Mouse (Mus musculus): Measurements from ENCODE around the gene Slc6a11. TPM values are rescaled to one million over a fixed set of nuclear protein-coding genes. Genes with fewer than 3 reads are reported as not detected.

Gene Slc6a11
- polyA plus RNA-seq, 1 experiment from 2014 or later, result not detected

DNA sequence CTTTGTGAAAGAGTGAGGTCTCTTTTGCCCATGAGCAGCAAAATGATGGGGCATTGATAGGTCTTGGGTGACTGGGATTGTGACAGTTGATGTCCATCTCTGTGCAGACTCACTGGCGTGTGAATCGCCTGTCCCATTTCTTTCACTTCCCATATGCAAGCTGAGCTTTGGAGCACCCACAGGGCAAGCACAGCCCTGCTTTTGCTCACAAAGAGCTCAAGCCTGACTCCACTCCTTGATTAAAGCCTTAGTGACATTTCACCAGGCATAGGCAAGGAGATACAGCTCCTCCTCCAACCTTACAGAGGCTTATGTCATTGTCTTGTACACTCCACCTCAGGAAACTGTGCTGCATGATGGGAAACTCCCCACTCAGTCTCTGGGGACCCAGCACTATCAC is 77.3 kb downstream of the Slc6a11 start:
- H3K27me3 ChIP-seq (ENCODE audit: control insufficient read depth, insufficient read depth, low read length), result 0 out of 2 replicates have a peak, but pooled peaks cover 3% of the 10 kb centered on the region
- no peaks in the 10 kb centered on the region for H3K36me3 ChIP-seq (ENCODE audit: control insufficient read depth, insufficient read depth, low read length)
- no peak overlapping the region for H3K9ac ChIP-seq (ENCODE audit: low read length)
- ATAC-seq (ENCODE audit: insufficient number of reproducible peaks, insufficient read depth, low FRiP score, low read depth), result no peak
- H3K4me3 ChIP-seq (ENCODE audit: control insufficient read depth in 1 of 2, insufficient read depth in 1 of 2, low read depth in 1 of 2, low read length in 2 of 2), result no peak overlapping the region
- 88% methylated on average over 2 of the region's 2 CpGs for WGBS
- no peaks in the 10 kb centered on the region for H3K4me1 ChIP-seq (ENCODE audit: control insufficient read depth in 2 of 2, insufficient read depth in 2 of 2, low read length in 2 of 2)
- no peak overlapping the region for H3K27ac ChIP-seq (replicated peaks in 1 of 2; ENCODE audit: control insufficient read depth in 1 of 2, insufficient read depth in 1 of 2, low read depth in 2 of 2, low read length in 2 of 2)
- no peak overlapping the region for H3K4me2 ChIP-seq (ENCODE audit: low read length)
- no peaks in the 10 kb centered on the region for H3K9me3 ChIP-seq (ENCODE audit: control insufficient read depth, low read length)

DNA sequence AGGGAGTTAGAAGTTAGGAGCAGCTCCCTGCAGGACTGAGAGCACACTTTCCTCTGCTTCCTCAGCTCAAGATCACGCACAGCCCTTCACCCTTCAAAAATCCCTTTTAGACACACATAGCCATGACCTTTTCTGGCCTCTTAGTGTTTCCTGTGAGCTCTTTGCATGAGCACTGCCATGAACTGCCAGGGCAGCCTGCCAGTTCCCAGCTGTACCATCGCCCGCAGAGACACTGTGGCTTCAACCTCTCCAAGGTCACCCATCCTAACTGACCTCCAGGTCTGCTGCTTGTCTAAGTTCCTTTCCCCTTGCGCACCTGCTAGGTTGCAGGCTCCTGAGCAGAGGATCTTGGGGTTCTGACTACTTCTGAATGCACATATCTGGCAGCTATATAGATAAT is 83.4 kb downstream of the Slc6a11 start:
- no peaks in the 10 kb centered on the region for H3K4me1 ChIP-seq (ENCODE audit: control insufficient read depth in 2 of 2, insufficient read depth in 2 of 2, low read length in 2 of 2)
- ATAC-seq (ENCODE audit: insufficient number of reproducible peaks, insufficient read depth, low FRiP score, low read depth), result no peak
- H3K4me2 ChIP-seq (ENCODE audit: low read length), result no peak overlapping the region
- H3K27me3 ChIP-seq (ENCODE audit: control insufficient read depth, insufficient read depth, low read length), result peaks cover 15% of the 10 kb centered on the region; the same call in 1 of the 2 replicates
- H3K27ac ChIP-seq (replicated peaks in 1 of 2; ENCODE audit: control insufficient read depth in 1 of 2, insufficient read depth in 1 of 2, low read depth in 2 of 2, low read length in 2 of 2), result no peak overlapping the region
- no peaks in the 10 kb centered on the region for H3K9me3 ChIP-seq (ENCODE audit: control insufficient read depth, low read length)
- WGBS, result 65% methylated on average over 4 of the region's 4 CpGs
- no peak overlapping the region for H3K4me3 ChIP-seq (ENCODE audit: control insufficient read depth in 1 of 2, insufficient read depth in 1 of 2, low read depth in 1 of 2, low read length in 2 of 2)
- H3K9ac ChIP-seq (ENCODE audit: low read length), result no peak overlapping the region
- H3K36me3 ChIP-seq (ENCODE audit: control insufficient read depth, insufficient read depth, low read length), result no peaks in the 10 kb centered on the region

DNA sequence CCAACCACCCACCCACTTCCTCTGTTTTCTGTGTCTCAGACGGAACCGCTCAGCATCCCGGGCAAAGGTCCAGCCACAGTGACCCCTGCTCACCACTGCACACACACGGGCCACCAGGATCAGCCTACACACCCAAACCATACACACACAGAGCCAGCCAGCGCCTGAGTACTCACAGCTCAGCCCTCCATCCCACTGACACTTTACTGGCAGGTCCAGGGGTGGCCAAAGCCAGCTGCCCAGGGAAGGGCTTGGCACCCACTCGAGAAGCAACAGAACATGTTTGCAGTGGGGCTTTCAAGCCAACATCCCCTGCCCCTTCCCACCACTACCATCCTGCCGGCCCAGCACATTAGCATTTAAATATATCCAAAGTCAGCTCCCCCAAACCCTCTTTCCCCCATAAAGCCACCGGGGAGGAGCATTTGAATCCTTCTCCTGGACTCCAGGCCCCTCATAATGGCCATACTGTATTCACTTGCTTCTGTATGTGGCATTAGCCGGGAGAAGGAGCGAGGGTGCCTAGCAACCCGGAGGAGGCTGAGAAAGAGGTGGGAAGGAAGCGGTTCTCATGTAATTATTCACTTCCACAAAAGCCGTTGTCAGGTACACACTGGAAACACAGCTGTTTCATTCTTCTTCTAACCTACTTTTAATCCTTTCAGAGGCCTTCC is 85.8 kb downstream of the Slc6a11 start:
- H3K27me3 ChIP-seq (ENCODE audit: control insufficient read depth, insufficient read depth, low read length), result peaks cover 15% of the 10 kb centered on the region; the same call in 1 of the 2 replicates
- no peak overlapping the region for H3K4me2 ChIP-seq (ENCODE audit: low read length)
- WGBS, result 65% methylated on average over 13 of the region's 13 CpGs

GRCm38 (mm10) chr6:114224399-114224798 is 93.4 kb downstream of the Slc6a11 start:
- H3K9ac ChIP-seq (ENCODE audit: low read length), result no peak overlapping the region
- 19% methylated on average over 4 of the region's 4 CpGs for WGBS
- no peaks in the 10 kb centered on the region for H3K27me3 ChIP-seq (ENCODE audit: control insufficient read depth, insufficient read depth, low read length)
- no peaks in the 10 kb centered on the region for H3K4me1 ChIP-seq (ENCODE audit: control insufficient read depth in 2 of 2, insufficient read depth in 2 of 2, low read length in 2 of 2)
- H3K27ac ChIP-seq (replicated peaks in 1 of 2; ENCODE audit: control insufficient read depth in 1 of 2, insufficient read depth in 1 of 2, low read depth in 2 of 2, low read length in 2 of 2), result no peak overlapping the region
- no peaks in the 10 kb centered on the region for H3K9me3 ChIP-seq (ENCODE audit: control insufficient read depth, low read length)
- no peak overlapping the region for H3K4me3 ChIP-seq (ENCODE audit: control insufficient read depth in 1 of 2, insufficient read depth in 1 of 2, low read depth in 1 of 2, low read length in 2 of 2)
- H3K4me2 ChIP-seq (ENCODE audit: low read length), result no peak overlapping the region
- no peaks in the 10 kb centered on the region for H3K36me3 ChIP-seq (ENCODE audit: control insufficient read depth, insufficient read depth, low read length)
- no peak for ATAC-seq (ENCODE audit: insufficient number of reproducible peaks, insufficient read depth, low FRiP score, low read depth)

More for the DNA sequence above, 85.8 kb downstream of the Slc6a11 start:
- Histone ChIP-seq H3K4me1 (ENCODE audit: control insufficient read depth in 2 of 2, insufficient read depth in 2 of 2, low read length in 2 of 2) (no peaks in the 10 kb centered on the region), H3K9ac (ENCODE audit: low read length) (no peak overlapping the region), H3K4me3 (ENCODE audit: control insufficient read depth in 1 of 2, insufficient read depth in 1 of 2, low read depth in 1 of 2, low read length in 2 of 2) (no peak overlapping the region), H3K27ac (replicated peaks in 1 of 2; ENCODE audit: control insufficient read depth in 1 of 2, insufficient read depth in 1 of 2, low read depth in 2 of 2, low read length in 2 of 2) (no peak overlapping the region), H3K36me3 (ENCODE audit: control insufficient read depth, insufficient read depth, low read length) (no peaks in the 10 kb centered on the region), H3K9me3 (ENCODE audit: control insufficient read depth, low read length) (no peaks in the 10 kb centered on the region)
- no peak for ATAC-seq (ENCODE audit: insufficient number of reproducible peaks, insufficient read depth, low FRiP score, low read depth)

DNA sequence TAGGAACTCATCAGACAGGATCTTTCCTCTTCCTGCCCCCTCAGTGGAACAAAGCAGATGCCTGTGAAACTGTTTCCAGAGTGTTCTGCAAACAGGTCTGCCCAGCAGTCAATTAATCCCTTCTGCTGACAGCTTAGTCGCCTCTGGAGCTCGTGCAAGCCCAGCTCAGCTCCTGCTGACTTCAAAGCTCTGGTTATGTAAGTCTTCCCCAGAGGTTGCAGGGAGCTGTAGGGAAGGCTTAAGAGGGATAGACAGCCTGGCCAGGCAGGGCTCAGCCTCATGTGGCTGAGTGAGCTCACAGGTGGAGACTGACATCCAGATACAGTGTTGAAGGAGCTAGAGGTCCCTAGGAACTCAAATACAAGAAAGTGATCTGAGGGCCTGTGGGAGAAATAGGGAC is 96.3 kb downstream of the Slc6a11 start:
- Histone ChIP-seq H3K4me3 (ENCODE audit: control insufficient read depth in 1 of 2, insufficient read depth in 1 of 2, low read depth in 1 of 2, low read length in 2 of 2) (no peak overlapping the region), H3K9me3 (ENCODE audit: control insufficient read depth, low read length) (no peaks in the 10 kb centered on the region), H3K4me1 (ENCODE audit: control insufficient read depth in 2 of 2, insufficient read depth in 2 of 2, low read length in 2 of 2) (no peaks in the 10 kb centered on the region), H3K9ac (ENCODE audit: low read length) (no peak overlapping the region), H3K4me2 (ENCODE audit: low read length) (no peak overlapping the region), H3K36me3 (ENCODE audit: control insufficient read depth, insufficient read depth, low read length) (no peaks in the 10 kb centered on the region), H3K27ac (replicated peaks in 1 of 2; ENCODE audit: control insufficient read depth in 1 of 2, insufficient read depth in 1 of 2, low read depth in 2 of 2, low read length in 2 of 2) (no peak overlapping the region), H3K27me3 (ENCODE audit: control insufficient read depth, insufficient read depth, low read length) (no peaks in the 10 kb centered on the region)
- 2% methylated on average over 2 of the region's 2 CpGs for WGBS
- ATAC-seq (ENCODE audit: insufficient number of reproducible peaks, insufficient read depth, low FRiP score, low read depth), result no peak

DNA sequence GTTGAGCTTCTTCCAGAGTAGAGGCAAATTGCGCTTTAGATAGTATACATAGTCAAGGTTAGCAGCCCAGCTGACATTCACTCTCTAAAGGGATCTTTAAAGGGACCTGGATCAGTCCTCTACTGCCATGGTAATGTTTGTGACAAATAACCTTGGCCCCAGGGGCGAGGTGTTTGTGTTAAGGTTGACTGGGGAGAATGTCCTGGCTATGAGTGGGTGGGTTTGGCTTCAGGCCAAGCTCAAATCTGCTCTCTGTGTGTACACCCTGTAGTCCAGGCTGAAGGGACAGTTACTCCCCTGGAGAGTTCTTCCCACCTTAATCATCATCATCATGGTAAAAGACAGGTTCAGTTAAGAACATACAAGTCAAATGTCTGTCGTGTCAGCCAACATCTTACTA is 97.2 kb downstream of the Slc6a11 start:
- Histone ChIP-seq H3K9ac (ENCODE audit: low read length) (no peak overlapping the region), H3K4me1 (ENCODE audit: control insufficient read depth in 2 of 2, insufficient read depth in 2 of 2, low read length in 2 of 2) (no peaks in the 10 kb centered on the region), H3K27ac (replicated peaks in 1 of 2; ENCODE audit: control insufficient read depth in 1 of 2, insufficient read depth in 1 of 2, low read depth in 2 of 2, low read length in 2 of 2) (no peak overlapping the region), H3K27me3 (ENCODE audit: control insufficient read depth, insufficient read depth, low read length) (no peaks in the 10 kb centered on the region), H3K36me3 (ENCODE audit: control insufficient read depth, insufficient read depth, low read length) (no peaks in the 10 kb centered on the region), H3K4me3 (ENCODE audit: control insufficient read depth in 1 of 2, insufficient read depth in 1 of 2, low read depth in 1 of 2, low read length in 2 of 2) (no peak overlapping the region), H3K4me2 (ENCODE audit: low read length) (no peak overlapping the region), H3K9me3 (ENCODE audit: control insufficient read depth, low read length) (no peaks in the 10 kb centered on the region)
- ATAC-seq (ENCODE audit: insufficient number of reproducible peaks, insufficient read depth, low FRiP score, low read depth), result no peak
- 55% methylated on average over 3 of the region's 3 CpGs for WGBS

- H3K27me3 ChIP-seq (ENCODE audit: control insufficient read depth, insufficient read depth, low read length), result peaks cover 14% of the 10 kb centered on the region; the same call in 1 of the 2 replicates
- no peak overlapping the region for H3K9ac ChIP-seq (ENCODE audit: low read length)
- no peak overlapping the region for H3K4me2 ChIP-seq (ENCODE audit: low read length)
- H3K36me3 ChIP-seq (ENCODE audit: control insufficient read depth, insufficient read depth, low read length), result no peaks in the 10 kb centered on the region
- H3K9me3 ChIP-seq (ENCODE audit: control insufficient read depth, low read length), result no peaks in the 10 kb centered on the region
- no peak for ATAC-seq (ENCODE audit: insufficient number of reproducible peaks, insufficient read depth, low FRiP score, low read depth)
- H3K27ac ChIP-seq (replicated peaks in 1 of 2; ENCODE audit: control insufficient read depth in 1 of 2, insufficient read depth in 1 of 2, low read depth in 2 of 2, low read length in 2 of 2), result no peak overlapping the region
- no peak overlapping the region for H3K4me3 ChIP-seq (ENCODE audit: control insufficient read depth in 1 of 2, insufficient read depth in 1 of 2, low read depth in 1 of 2, low read length in 2 of 2)
- WGBS, result 33% methylated on average over 5 of the region's 6 CpGs
- no peaks in the 10 kb centered on the region for H3K4me1 ChIP-seq (ENCODE audit: control insufficient read depth in 2 of 2, insufficient read depth in 2 of 2, low read length in 2 of 2)
These were observed 108.0 kb downstream of the Slc6a11 start for GRCm38 (mm10) chr6:114238892-114239644.

Data from heart, embryonic 14.5 days (tissue).